Mouse (Mus musculus) heart, embryonic 16.5 days (tissue): Measurements from ENCODE around the gene Dlg2. TPM values are rescaled to one million over a fixed set of nuclear protein-coding genes. Genes with fewer than 3 reads are reported as not detected.

Experiments
- ATAC-seq: fragments of 200-750 bp; cut with Nextera tagmentation; replicated peaks from 2 replicates; pipeline ENCODE4 v1.8.0; 2017; ENCODE audit warnings: moderate number of reproducible peaks; ENCODE audit not compliant: insufficient read depth, low FRiP score; ENCODE audit errors: extremely low read depth
- H3K27ac ChIP-seq: fragments of 300-500 bp; sonication (generic); 2 replicates; pipeline ENCODE4 v1.5.1; 2014; ENCODE audit warnings: mild to moderate bottlenecking, low read length, control low read depth, moderate library complexity
- H3K27me3 ChIP-seq: fragments of 300-500 bp; sonication (generic); 2 replicates; pipeline ENCODE4 v1.6.1; 2014; ENCODE audit warnings: low read length, mixed read lengths; ENCODE audit not compliant: control insufficient read depth, insufficient read depth
- H3K36me3 ChIP-seq: fragments of 300-500 bp; sonication (generic); 2 replicates; pipeline ENCODE4 v1.6.1; 2014; ENCODE audit not compliant: control insufficient read depth, insufficient read depth
- H3K4me1 ChIP-seq: fragments of 300-500 bp; sonication (generic); 2 replicates; pipeline ENCODE4 v1.6.1; 2014; ENCODE audit warnings: low read length, mixed read lengths; ENCODE audit not compliant: control insufficient read depth, insufficient read depth
- H3K4me2 ChIP-seq: fragments of 300-500 bp; sonication (generic); 2 replicates; pipeline ENCODE4 v1.6.1; 2014; ENCODE audit warnings: low read depth, mild to moderate bottlenecking, control low read depth, low read length
- H3K4me3 ChIP-seq: fragments of 300-500 bp; sonication (generic); 2 replicates; pipeline ENCODE4 v1.5.1; 2014; ENCODE audit warnings: mild to moderate bottlenecking, control low read depth, low read length
- H3K9ac ChIP-seq: fragments of 300-500 bp; sonication (generic); 2 replicates; pipeline ENCODE4 v1.6.1; 2014; ENCODE audit warnings: low read length, control low read depth
- H3K9me3 ChIP-seq: fragments of 300-500 bp; sonication (generic); replicated peaks from 2 replicates; pipeline ENCODE4 v1.6.1; 2016; ENCODE audit warnings: low read length; ENCODE audit not compliant: control insufficient read depth
- WGBS: fragments of 180-500 bp; shearing (Covaris S2); extraction: QIAGEN DNeasy Blood & Tissue Kit; methylation state at CpG from one replicate; pipeline ENCODE4 v1.1.7; 2014; 5-methylcytosine and 5-hydroxymethylcytosine counted together
- polyA plus RNA-seq: library from polyadenylated mRNA; unstranded; fragments of >200 nt; fragmentation: Nextera tagmentation; extraction: Ambion mirVana; gene quantifications from 2 replicates; pipeline ENCODE4 v1.2.1, GENCODE M21; 2015

Dlg2 gene
- polyA plus RNA-seq, 1 experiment from 2014 or later, result 7.7 TPM

DNA sequence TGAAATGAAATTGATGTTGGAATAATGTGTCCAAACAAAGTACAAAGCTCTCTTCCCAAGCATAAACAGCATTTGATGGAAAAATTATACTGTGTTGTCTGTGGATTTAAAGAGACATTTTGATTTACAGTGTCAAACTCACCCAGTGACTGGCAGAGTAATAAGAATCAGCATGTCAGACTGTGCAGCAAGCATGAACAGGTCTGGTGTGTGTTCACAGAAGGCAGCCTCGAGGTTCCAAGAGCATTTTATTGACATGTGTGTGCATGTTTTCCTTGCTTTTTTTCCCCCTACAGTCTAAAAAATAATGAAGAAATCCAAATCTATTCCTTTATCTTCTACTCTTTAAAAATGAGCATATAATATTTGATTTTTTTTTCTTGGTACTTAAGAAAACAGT is 1924.1 kb downstream of the Dlg2 start:
- H3K4me2 ChIP-seq, result no peak overlapping the region
- no peak overlapping the region for H3K27ac ChIP-seq
- 59% methylated on average over 1 of the region's 1 CpGs for WGBS
- no peaks in the 10 kb centered on the region for H3K9me3 ChIP-seq
- ATAC-seq, result no peak
- no peaks in the 10 kb centered on the region for H3K27me3 ChIP-seq
- H3K36me3 ChIP-seq, result no peaks in the 10 kb centered on the region
- H3K4me1 ChIP-seq, result no peaks in the 10 kb centered on the region
- H3K4me3 ChIP-seq, result no peak overlapping the region
- no peak overlapping the region for H3K9ac ChIP-seq

DNA sequence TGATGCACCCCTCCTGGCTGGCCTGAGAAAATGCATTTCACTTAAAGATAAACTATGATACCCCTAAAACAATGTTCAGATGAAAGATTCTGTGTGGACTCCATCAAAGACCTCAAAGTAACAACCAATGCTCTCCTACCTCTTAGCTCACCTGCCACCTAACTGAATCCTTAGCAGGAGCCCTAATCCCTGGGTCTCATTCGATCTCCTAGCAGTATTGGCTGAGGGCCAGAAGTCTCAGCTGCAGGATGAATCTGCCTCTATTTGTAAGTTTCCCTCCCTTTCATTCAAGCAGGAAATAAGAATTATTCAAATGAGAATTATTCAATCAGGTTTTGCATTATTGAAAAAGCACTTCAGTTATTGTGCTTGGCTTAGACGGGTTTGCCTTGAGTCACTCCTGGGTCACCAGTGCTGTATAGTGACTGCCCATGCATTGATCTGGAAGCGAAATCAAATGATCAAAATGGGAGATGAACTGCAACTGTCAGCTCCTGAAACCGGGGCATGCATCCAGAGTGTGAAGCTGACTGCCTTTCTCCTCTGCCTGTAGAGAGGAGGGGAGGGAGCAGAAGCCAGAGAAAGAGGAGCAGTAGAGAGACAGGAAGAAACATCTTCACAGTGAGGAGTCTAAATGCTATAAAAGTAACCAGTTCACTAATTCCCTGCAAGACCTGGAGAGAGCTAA is 1924.7 kb downstream of the Dlg2 start:
- H3K36me3 ChIP-seq, result no peaks in the 10 kb centered on the region
- H3K9ac ChIP-seq, result no peak overlapping the region
- no peaks in the 10 kb centered on the region for H3K4me1 ChIP-seq
- WGBS, result 55% methylated on average over 4 of the region's 4 CpGs
- no peak for ATAC-seq
- H3K27me3 ChIP-seq, result no peaks in the 10 kb centered on the region
- no peaks in the 10 kb centered on the region for H3K9me3 ChIP-seq
- no peak overlapping the region for H3K4me3 ChIP-seq
- H3K27ac ChIP-seq, result no peak overlapping the region
- no peak overlapping the region for H3K4me2 ChIP-seq

DNA sequence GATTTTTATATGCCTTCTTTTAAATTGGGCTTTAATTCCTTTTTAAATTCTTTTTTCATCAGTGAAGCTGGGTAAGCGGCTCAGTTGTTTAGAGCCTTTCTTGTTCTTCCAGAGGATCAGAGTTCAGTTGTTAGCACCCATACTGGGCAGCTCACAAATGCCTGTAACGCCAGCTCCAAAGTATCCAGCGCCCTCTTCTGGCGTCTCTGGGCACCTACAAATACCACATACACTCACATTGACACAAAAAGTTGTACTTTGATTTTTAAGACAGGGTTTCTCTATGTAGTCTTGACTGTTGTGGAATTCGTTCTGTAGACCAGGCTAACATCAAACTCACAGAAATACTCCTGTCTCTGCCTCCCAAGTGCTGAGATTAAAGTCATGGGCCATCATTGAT is 1932.0 kb downstream of the Dlg2 start:
- Histone ChIP-seq H3K4me1 (no peaks in the 10 kb centered on the region), H3K9ac (no peak overlapping the region), H3K4me2 (no peak overlapping the region), H3K9me3 (no peaks in the 10 kb centered on the region), H3K4me3 (no peak overlapping the region), H3K27me3 (no peaks in the 10 kb centered on the region), H3K27ac (no peak overlapping the region), H3K36me3 (no peaks in the 10 kb centered on the region)
- ATAC-seq, result no peak
- WGBS, result 54% methylated on average over 5 of the region's 5 CpGs

DNA sequence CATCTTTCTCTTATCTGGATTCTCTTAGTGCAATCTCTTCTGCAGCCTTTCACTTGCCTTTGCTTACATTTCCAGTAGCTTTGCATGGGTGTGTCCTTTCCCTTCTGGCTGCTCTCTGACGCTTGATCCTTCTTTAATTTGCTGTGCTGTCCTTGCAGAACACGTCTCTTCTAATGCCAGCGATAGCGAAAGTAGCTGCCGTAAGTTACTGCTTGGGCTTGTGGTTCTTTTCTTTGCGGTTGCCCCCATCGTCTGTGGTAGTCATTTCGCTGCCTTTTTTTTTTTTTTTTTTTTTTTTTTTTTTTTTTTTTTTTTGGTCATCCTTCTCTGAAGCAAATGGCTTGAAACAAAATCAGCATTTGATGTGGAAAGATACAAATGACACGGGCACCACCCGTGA is 1944.0 kb downstream of the Dlg2 start:
- Histone ChIP-seq H3K4me3 (no peak overlapping the region), H3K9ac (no peak overlapping the region), H3K4me1 (no peaks in the 10 kb centered on the region), H3K27me3 (no peaks in the 10 kb centered on the region), H3K36me3 (no peaks in the 10 kb centered on the region), H3K27ac (no peak overlapping the region), H3K9me3 (no peaks in the 10 kb centered on the region), H3K4me2 (no peak overlapping the region)
- WGBS, result 73% methylated on average over 10 of the region's 10 CpGs
- ATAC-seq, result no peak

DNA sequence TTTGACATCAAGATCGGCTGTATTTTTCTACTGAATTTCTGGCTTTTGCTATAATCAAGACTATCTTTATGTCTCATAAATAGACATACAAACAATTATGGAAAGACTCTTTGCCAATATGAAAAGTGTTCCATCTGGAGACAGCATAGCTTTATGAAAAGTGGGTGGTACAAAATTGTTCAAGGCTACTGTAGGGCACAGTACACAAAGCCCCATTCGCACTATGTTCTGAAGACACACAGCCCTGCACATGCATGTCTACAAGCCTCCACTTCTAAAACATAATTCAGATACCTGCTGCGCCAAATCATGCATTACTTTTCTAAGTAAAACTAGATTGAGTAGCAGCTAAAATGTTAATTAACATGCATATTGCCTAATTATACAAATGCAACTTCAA is 1946.5 kb downstream of the Dlg2 start:
- H3K27me3 ChIP-seq, result no peaks in the 10 kb centered on the region
- no peaks in the 10 kb centered on the region for H3K9me3 ChIP-seq
- no peaks in the 10 kb centered on the region for H3K4me1 ChIP-seq
- H3K36me3 ChIP-seq, result no peaks in the 10 kb centered on the region
- WGBS, result 89% methylated on average over 3 of the region's 3 CpGs
- no peak overlapping the region for H3K4me2 ChIP-seq
- ATAC-seq, result no peak
- H3K27ac ChIP-seq, result no peak overlapping the region
- no peak overlapping the region for H3K4me3 ChIP-seq
- H3K9ac ChIP-seq, result no peak overlapping the region

DNA sequence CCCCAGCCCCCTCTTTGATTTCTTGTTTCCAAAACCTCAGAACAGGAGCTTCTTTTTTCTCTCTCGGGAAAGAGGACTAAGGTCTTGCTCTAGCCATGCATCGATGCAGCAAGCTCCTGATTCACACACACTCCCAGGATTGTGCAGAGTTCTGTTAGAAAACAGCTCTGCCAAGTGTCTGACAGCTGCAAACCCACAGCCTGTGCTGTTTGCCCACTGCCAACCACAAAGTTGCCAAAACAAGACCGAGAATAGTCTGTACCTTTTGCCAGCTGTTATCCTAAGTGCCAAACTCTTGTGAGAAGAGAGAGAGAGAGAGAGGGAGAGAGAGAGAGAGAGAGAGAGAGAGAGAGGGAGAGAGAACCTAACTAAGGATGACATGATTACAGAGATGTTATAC is 1948.2 kb downstream of the Dlg2 start:
- H3K36me3 ChIP-seq, result no peaks in the 10 kb centered on the region
- H3K27me3 ChIP-seq, result no peaks in the 10 kb centered on the region
- no peak overlapping the region for H3K4me2 ChIP-seq
- 64% methylated on average over 3 of the region's 3 CpGs for WGBS
- H3K9ac ChIP-seq, result no peak overlapping the region
- no peaks in the 10 kb centered on the region for H3K9me3 ChIP-seq
- ATAC-seq, result no peak
- H3K4me3 ChIP-seq, result no peak overlapping the region
- H3K4me1 ChIP-seq, result no peaks in the 10 kb centered on the region
- H3K27ac ChIP-seq, result no peak overlapping the region

DNA sequence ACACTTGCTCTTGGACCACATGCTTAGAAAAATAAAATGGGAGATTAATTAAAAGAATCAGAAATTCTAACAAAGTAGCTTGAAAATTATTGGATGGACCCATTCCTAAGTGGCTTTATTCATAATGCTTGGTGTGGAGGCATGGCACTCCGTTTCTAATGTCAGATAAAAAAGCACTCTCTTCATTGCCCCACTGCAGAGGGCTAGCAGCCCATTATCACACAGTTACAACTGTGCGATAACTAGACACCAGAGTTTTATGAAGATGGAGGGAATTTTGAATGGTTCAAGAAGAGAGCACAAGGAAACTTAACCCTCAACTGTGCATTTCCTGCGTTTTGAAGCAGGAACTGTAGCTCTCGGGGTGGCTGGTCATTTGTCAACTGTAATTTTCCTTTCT is 1950.8 kb downstream of the Dlg2 start:
- Histone ChIP-seq H3K36me3 (no peaks in the 10 kb centered on the region), H3K27me3 (no peaks in the 10 kb centered on the region), H3K4me2 (no peak overlapping the region), H3K27ac (no peak overlapping the region), H3K9me3 (no peaks in the 10 kb centered on the region), H3K4me3 (no peak overlapping the region), H3K9ac (no peak overlapping the region), H3K4me1 (no peaks in the 10 kb centered on the region)
- 65% methylated on average over 4 of the region's 4 CpGs for WGBS
- no peak for ATAC-seq

DNA sequence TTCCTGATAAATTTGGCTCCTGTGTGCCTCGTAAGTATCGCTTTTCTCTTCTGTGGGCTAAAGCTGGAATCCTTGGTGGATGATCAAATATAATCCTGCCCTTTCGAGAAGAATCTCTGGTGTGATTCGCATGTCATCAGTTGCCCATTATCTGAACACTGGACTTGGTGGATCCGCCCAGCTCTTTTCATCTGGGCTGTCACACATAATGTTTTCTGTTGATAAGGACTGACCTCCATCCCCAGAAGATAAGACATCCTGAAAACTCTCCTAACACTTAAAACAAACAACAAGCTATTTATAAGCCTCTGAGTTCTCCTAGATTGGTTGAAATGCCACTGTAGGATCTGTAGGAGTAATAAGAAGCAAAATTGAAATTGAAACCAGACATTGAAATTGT is 1952.2 kb downstream of the Dlg2 start:
- no peak overlapping the region for H3K4me3 ChIP-seq
- H3K36me3 ChIP-seq, result no peaks in the 10 kb centered on the region
- no peak overlapping the region for H3K4me2 ChIP-seq
- H3K27ac ChIP-seq, result no peak overlapping the region
- H3K4me1 ChIP-seq, result no peaks in the 10 kb centered on the region
- no peak for ATAC-seq
- H3K27me3 ChIP-seq, result no peaks in the 10 kb centered on the region
- no peaks in the 10 kb centered on the region for H3K9me3 ChIP-seq
- WGBS, result 15% methylated on average over 5 of the region's 5 CpGs
- H3K9ac ChIP-seq, result no peak overlapping the region

DNA sequence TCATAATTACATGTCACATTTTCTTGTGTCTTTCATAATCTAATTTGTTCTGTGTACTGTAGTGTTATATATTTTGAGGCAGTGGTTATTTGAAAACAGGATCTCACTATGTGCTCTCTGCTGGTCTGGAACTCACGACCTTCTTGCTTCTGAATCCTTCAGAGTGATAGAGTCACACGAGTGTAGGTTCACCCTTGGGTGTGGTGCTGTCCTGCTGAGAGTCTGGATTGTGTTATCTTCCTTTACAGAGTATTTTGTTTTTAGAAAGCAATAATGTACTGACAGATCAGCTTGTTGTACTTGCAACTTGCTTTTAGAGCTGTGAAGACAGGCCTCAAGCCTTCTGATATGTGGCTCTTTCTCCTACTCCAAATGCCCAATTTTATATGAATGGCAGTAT is 1953.8 kb downstream of the Dlg2 start:
- H3K36me3 ChIP-seq, result no peaks in the 10 kb centered on the region
- H3K27ac ChIP-seq, result no peak overlapping the region
- no peak overlapping the region for H3K9ac ChIP-seq
- H3K27me3 ChIP-seq, result no peaks in the 10 kb centered on the region
- 45% methylated on average over 2 of the region's 2 CpGs for WGBS
- H3K9me3 ChIP-seq, result no peaks in the 10 kb centered on the region
- ATAC-seq, result no peak
- H3K4me2 ChIP-seq, result no peak overlapping the region
- no peaks in the 10 kb centered on the region for H3K4me1 ChIP-seq
- no peak overlapping the region for H3K4me3 ChIP-seq
